13 mouse cellular contexts compared by ENCODE assay signal in the genomic region with DNA sequence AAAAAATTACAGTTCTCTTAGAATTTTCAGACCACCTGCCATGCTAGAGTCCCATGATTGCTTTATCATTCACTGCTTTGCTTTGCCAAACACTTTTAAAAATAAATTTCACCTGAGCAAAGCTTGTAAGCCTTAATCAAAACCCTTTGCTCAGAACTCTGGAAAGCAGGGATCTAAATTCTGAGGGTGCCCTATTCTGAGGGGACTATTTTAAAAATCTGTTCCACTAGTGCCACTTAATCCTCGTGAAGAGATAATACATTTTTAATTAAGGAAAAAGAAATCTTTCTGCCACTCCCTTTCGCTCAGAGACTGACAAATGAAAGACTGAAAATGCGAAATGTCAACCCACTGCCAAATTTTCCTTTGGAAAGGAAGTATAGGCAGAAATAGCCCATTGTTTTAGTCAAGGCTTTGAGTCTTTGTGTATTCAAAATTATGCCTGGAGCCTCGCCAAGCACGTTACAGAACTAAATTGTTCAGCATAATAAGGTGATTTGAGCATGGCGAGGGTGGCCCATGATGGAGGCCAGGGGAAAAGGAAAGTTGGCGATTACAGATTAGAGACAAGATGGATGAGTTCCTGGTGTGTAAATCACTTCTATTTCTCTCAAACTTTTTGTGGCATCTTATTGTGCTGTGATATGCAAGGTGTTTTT.
DNase-seq lines count a peak whose midpoint lies in the region; ATAC-seq and TF ChIP-seq lines count a peak whose summit lies in the region.
"Had no signal": no experiment of that assay in that cellular context is flagged by ENCODE, and none has a peak within 500 bp of the region (broad histone marks: within the 10 kb centered on the region; RNA-seq: fewer than 3 reads in every experiment).

No protein-coding gene starts in this region.

- WGBS in hindbrain, embryonic 12.5 days, result 43% methylated on average over 7 of the region's 7 CpGs
- WGBS in hindbrain, embryonic 11.5 days, result 67% methylated on average over 7 of the region's 7 CpGs
- 61% methylated on average over 7 of the region's 7 CpGs for WGBS in lung, embryonic 14.5 days
- 25% methylated on average over 7 of the region's 7 CpGs for WGBS in forebrain, embryonic 12.5 days
- WGBS in lung, postnatal 0 days, result 55% methylated on average over 7 of the region's 7 CpGs

- H3K9me3 ChIP-seq in hindbrain, embryonic 12.5 days (replicated peaks), result no peaks in the 10 kb centered on the region
- H3K9me3 ChIP-seq in hindbrain, embryonic 11.5 days (ENCODE audit: control insufficient read depth, low read length), result no peaks in the 10 kb centered on the region
- H3K9me3 ChIP-seq in lung, embryonic 14.5 days (ENCODE audit: low read depth, low read length), result no peaks in the 10 kb centered on the region
- no peaks in the 10 kb centered on the region for H3K9me3 ChIP-seq in forebrain, embryonic 12.5 days
- H3K9me3 ChIP-seq in lung, postnatal 0 days (ENCODE audit: low read length), result no peaks in the 10 kb centered on the region
- H3K9me3 ChIP-seq: liver, embryonic 15.5 days; stomach, embryonic 15.5 days had no signal

- H3K9ac ChIP-seq in hindbrain, embryonic 12.5 days, result no peak overlapping the region
- H3K9ac ChIP-seq in hindbrain, embryonic 11.5 days (ENCODE audit: low read depth, low read length), result no peak overlapping the region
- H3K9ac ChIP-seq in lung, embryonic 14.5 days, result no peak overlapping the region
- no peak overlapping the region for H3K9ac ChIP-seq in forebrain, embryonic 12.5 days
- H3K9ac ChIP-seq in lung, postnatal 0 days (replicated peaks; ENCODE audit: low read depth), result no peak overlapping the region
- H3K9ac ChIP-seq: liver, embryonic 15.5 days; stomach, embryonic 15.5 days had no signal

- no peaks in the 10 kb centered on the region for H3K36me3 ChIP-seq in hindbrain, embryonic 12.5 days
- no peaks in the 10 kb centered on the region for H3K36me3 ChIP-seq in hindbrain, embryonic 11.5 days (ENCODE audit: control insufficient read depth, insufficient read depth, low read length)
- no peaks in the 10 kb centered on the region for H3K36me3 ChIP-seq in lung, embryonic 14.5 days (ENCODE audit: insufficient read depth)
- no peaks in the 10 kb centered on the region for H3K36me3 ChIP-seq in forebrain, embryonic 12.5 days (replicated peaks)
- no peaks in the 10 kb centered on the region for H3K36me3 ChIP-seq in lung, postnatal 0 days (ENCODE audit: insufficient read depth, low read length)
- H3K36me3 ChIP-seq: liver, embryonic 15.5 days; stomach, embryonic 15.5 days had no signal

- H3K4me1 ChIP-seq in hindbrain, embryonic 12.5 days, result no peaks in the 10 kb centered on the region
- H3K4me1 ChIP-seq in hindbrain, embryonic 11.5 days (replicated peaks; ENCODE audit: control insufficient read depth, insufficient read depth, low read length), result no peaks in the 10 kb centered on the region
- H3K4me1 ChIP-seq in lung, embryonic 14.5 days (ENCODE audit: insufficient read depth), result no peaks in the 10 kb centered on the region
- H3K4me1 ChIP-seq in forebrain, embryonic 12.5 days, result peaks cover 2% of the 10 kb centered on the region; the same call in 1 of the 2 replicates
- H3K4me1 ChIP-seq in lung, postnatal 0 days (ENCODE audit: insufficient read depth, low read depth, low read length), result no peaks in the 10 kb centered on the region
- H3K4me1 ChIP-seq: liver, embryonic 15.5 days; stomach, embryonic 15.5 days had no signal

- H3K4me2 ChIP-seq in hindbrain, embryonic 12.5 days (replicated peaks), result no peak overlapping the region
- no peak overlapping the region for H3K4me2 ChIP-seq in hindbrain, embryonic 11.5 days (replicated peaks; ENCODE audit: low read depth, low read length)
- H3K4me2 ChIP-seq in lung, embryonic 14.5 days, result no peak overlapping the region
- no peak overlapping the region for H3K4me2 ChIP-seq in forebrain, embryonic 12.5 days
- no peak overlapping the region for H3K4me2 ChIP-seq in lung, postnatal 0 days (replicated peaks; ENCODE audit: low read depth, low read length)
- H3K4me2 ChIP-seq: liver, embryonic 15.5 days; stomach, embryonic 15.5 days had no signal

- H3K4me3 ChIP-seq in hindbrain, embryonic 12.5 days, result no peak overlapping the region
- H3K4me3 ChIP-seq in hindbrain, embryonic 11.5 days (ENCODE audit: low read depth, low read length), result no peak overlapping the region
- H3K4me3 ChIP-seq in lung, embryonic 14.5 days (ENCODE audit: low read depth, low read length), result no peak overlapping the region
- H3K4me3 ChIP-seq in forebrain, embryonic 12.5 days (replicated peaks), result no peak overlapping the region
- H3K4me3 ChIP-seq in lung, postnatal 0 days (ENCODE audit: low read depth, low read length), result no peak overlapping the region
- H3K4me3 ChIP-seq: erythroblast, embryonic 14.5 days; liver, embryonic 15.5 days; stomach, embryonic 15.5 days had no signal

- no peaks in the 10 kb centered on the region for H3K27me3 ChIP-seq in hindbrain, embryonic 12.5 days
- no peaks in the 10 kb centered on the region for H3K27me3 ChIP-seq in hindbrain, embryonic 11.5 days (ENCODE audit: control insufficient read depth, insufficient read depth, low read length)
- H3K27me3 ChIP-seq in lung, embryonic 14.5 days (ENCODE audit: insufficient read depth, low read length), result no peaks in the 10 kb centered on the region
- no peaks in the 10 kb centered on the region for H3K27me3 ChIP-seq in forebrain, embryonic 12.5 days
- no peaks in the 10 kb centered on the region for H3K27me3 ChIP-seq in lung, postnatal 0 days (replicated peaks; ENCODE audit: insufficient read depth, low read length)
- H3K27me3 ChIP-seq: CH12.LX; liver, embryonic 15.5 days; stomach, embryonic 15.5 days had no signal

- DNase-seq in hindbrain, embryonic 11.5 days (ENCODE audit: low spot score), result no peak
- DNase-seq in lung, embryonic 14.5 days, result peak; percentile 78
- DNase-seq in lung, adult 18-20 months, result no peak
- DNase-seq in lung, postnatal 0 days (ENCODE audit: low spot score), result peak; percentile 43
- DNase-seq in testis, postnatal 14 days (ENCODE audit: low spot score), result no peak
- DNase-seq: heart, adult 18-20 months had no signal

- no peak overlapping the region for H3K27ac ChIP-seq in hindbrain, embryonic 12.5 days
- no peak overlapping the region for H3K27ac ChIP-seq in hindbrain, embryonic 11.5 days (ENCODE audit: low read depth, low read length)
- no peak overlapping the region for H3K27ac ChIP-seq in lung, embryonic 14.5 days (ENCODE audit: low read depth)
- H3K27ac ChIP-seq in forebrain, embryonic 12.5 days, result 0 out of 2 replicates have a peak overlapping the region, but pooled peaks have one; percentile 32
- no peak overlapping the region for H3K27ac ChIP-seq in lung, postnatal 0 days (ENCODE audit: low read length)
- H3K27ac ChIP-seq: liver, embryonic 15.5 days; stomach, embryonic 15.5 days had no signal

- peak; percentile 44; the same call in 1 of the 2 replicates for TF ChIP-seq EP300 in lung, postnatal 0 days (IDR thresholded peaks at IDR 0.05)

- peak; percentile 64 for ATAC-seq in hindbrain, embryonic 12.5 days (ENCODE audit: low FRiP score)
- ATAC-seq in hindbrain, embryonic 11.5 days (ENCODE audit: low FRiP score), result no peak
- peak; percentile 24; the same call in 1 of the 2 replicates for ATAC-seq in lung, embryonic 14.5 days (ENCODE audit: insufficient read depth)
- peak; percentile 73; the same call in 1 of the 2 replicates for ATAC-seq in forebrain, embryonic 12.5 days (ENCODE audit: low FRiP score)
- ATAC-seq in lung, postnatal 0 days, result peak; percentile 19; the same call in 1 of the 2 replicates
- ATAC-seq: inflammation-experienced regulatory T-cells, adult 6 months had no signal

- TF ChIP-seq CTCF in lung, embryonic 14.5 days (IDR thresholded peaks at IDR 0.05; ENCODE audit: low read depth), result no peak
- TF ChIP-seq CTCF in lung, postnatal 0 days (IDR thresholded peaks at IDR 0.05), result no peak

Comparison
In these comparisons a context has a peak if more than half of its experiments do, and no peak if none do; other contexts are left out.
1. DNase-seq: peak in lung, embryonic 14.5 days (single experiment) and lung, postnatal 0 days (single experiment); none in hindbrain, embryonic 11.5 days (single experiment), lung, adult 18-20 months (0 of 2) and testis, postnatal 14 days (single experiment).